Mouse (Mus musculus): Measurements from ENCODE around the gene Fbrsl1.
A peak's percentile ranks its signal among the peaks of the same experiment; 100 is the strongest.

Gene Fbrsl1

GRCm38 (mm10) chr5:110448436-110449134, at the start of gene Fbrsl1:
Fbrsl1 (minus strand) TSS chr5:110448503.
- DNase-seq (ENCODE audit: low spot score in 2 of 2) = peak; percentile 96

- DNase-seq (ENCODE audit: low spot score in 2 of 2) = no peak
These were observed 49.8 kb upstream of the Fbrsl1 start for GRCm38 (mm10) chr5:110498071-110498470.

DNA sequence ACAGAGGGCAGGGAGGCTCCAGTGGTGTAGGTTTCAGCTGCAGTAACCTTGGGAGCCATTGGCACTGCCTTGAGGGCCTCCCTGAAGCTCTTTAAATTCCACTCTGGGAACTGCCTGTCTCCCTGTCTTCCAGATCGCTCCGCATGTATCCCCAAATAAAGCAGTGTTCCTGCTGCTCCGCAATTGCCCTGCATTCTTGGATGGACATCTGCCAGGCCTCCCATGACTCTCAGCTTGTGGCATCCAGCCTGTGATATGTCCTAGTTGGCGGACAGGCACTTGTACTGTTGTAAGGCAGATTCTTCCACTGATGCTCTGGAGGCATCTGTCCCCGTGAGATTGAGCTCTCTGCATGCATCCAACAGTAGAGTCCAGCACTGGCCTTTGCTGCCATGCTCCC, 49.3 kb upstream of the Fbrsl1 start:
- DNase-seq (ENCODE audit: low spot score in 2 of 2) = no peak

GRCm38 (mm10) chr5:110495051-110495450, 46.7 kb upstream of the Fbrsl1 start:
- no peak for DNase-seq (ENCODE audit: low spot score in 2 of 2)

- no peak for DNase-seq (ENCODE audit: low spot score in 2 of 2)
These were observed 46.1 kb upstream of the Fbrsl1 start for GRCm38 (mm10) chr5:110494396-110494795.

- DNase-seq (ENCODE audit: low spot score in 2 of 2) = peak; percentile 47 to 71
These were observed 45.5 kb upstream of the Fbrsl1 start for GRCm38 (mm10) chr5:110493785-110494184.

- no peak for DNase-seq (ENCODE audit: low spot score in 2 of 2)
These were observed 41.3 kb upstream of the Fbrsl1 start for GRCm38 (mm10) chr5:110489639-110490038.

GRCm38 (mm10) chr5:110487943-110488342, 39.6 kb upstream of the Fbrsl1 start:
- no peak for DNase-seq (ENCODE audit: low spot score in 2 of 2)

GRCm38 (mm10) chr5:110486674-110487334, 38.5 kb upstream of the Fbrsl1 start:
- DNase-seq (ENCODE audit: low spot score in 2 of 2) = no peak

DNA sequence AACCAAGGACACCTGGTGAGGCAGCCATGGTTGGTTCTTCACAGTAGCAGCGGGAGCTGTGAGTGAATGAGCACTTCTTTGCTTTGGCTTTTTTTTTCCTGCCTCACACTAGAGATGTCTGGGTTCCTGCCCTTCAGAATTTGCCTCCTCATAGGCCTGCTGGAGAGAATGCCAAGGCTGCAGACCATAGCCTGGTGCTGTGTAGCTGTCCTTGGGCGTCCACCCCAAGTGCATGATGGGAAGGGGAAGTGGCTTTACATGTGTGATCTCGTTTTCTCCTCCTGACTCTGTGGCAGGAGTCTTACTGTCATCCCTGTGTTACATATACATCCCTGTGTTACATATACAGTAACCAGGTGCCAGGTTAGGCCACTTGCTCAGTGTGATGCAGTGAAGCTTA, 36.4 kb upstream of the Fbrsl1 start:
- DNase-seq (ENCODE audit: low spot score in 2 of 2) = no peak

GRCm38 (mm10) chr5:110479228-110479627, 30.9 kb upstream of the Fbrsl1 start:
- DNase-seq (ENCODE audit: low spot score in 2 of 2) = no peak

DNA sequence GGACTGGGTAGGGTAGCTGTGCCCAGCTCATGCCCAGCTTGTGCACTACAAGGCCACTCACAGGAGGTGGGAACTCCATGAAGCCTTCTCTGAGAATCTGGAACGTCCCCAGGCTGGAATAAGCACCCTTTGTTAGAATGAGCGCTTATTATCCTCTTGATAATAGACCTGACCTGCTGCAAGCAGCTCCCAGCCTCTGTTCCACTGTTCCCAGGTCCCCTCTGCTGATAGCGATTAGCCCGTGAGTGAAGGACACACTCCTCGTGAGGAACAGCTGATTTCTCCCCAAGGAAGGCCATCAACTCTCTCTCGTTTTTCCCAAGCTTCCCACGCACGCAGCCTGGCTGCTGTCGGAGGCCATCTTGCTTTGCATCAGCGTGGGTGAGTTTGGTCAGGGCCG, 25.9 kb upstream of the Fbrsl1 start:
- DNase-seq (ENCODE audit: low spot score in 2 of 2) = no peak

DNA sequence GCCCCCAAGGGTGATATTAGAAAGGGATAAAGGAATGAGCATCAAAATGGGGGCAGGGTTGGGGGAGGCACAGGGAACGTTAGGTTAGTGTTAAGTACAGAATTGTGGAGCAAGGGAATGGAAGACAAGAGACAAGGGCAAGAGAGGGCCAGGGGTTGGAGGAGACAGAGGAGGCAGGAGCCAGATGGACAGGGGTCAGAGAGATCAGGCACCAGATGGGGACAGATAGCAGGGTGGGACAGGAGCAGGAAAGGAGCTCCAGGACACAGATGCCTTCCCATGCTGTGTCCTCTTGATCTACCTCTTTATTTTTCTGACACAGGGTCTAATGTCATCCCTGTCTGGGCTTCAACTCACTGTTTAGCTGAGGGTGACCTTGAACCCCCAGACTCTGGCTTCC, 24.5 kb upstream of the Fbrsl1 start:
- no peak for DNase-seq (ENCODE audit: low spot score in 2 of 2)

DNA sequence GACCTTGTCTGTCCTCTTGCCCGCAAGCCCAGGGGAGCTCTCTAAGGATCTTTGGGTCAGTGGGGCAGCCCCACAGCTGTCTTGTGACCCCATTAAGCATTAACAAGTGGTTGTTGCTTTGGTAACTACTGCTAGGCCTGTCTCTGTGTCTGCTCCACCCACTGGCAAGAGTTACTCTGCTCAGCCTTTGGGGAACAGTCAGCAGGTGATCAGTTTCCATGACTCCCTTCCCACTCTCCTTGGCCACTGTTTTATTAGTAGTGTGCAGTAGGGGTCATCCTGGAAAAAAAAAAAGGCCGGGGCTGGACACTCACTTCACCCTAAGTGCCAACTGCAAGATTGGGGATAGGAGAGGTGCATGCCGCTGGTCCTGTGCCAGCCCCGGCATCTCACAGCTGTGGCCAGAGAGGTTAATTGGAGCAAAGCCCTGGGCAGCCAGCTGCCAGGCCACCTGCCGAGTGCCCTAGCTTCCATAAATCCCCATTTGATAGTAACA, 23.7 kb upstream of the Fbrsl1 start:
- no peak for DNase-seq (ENCODE audit: low spot score in 2 of 2)

DNA sequence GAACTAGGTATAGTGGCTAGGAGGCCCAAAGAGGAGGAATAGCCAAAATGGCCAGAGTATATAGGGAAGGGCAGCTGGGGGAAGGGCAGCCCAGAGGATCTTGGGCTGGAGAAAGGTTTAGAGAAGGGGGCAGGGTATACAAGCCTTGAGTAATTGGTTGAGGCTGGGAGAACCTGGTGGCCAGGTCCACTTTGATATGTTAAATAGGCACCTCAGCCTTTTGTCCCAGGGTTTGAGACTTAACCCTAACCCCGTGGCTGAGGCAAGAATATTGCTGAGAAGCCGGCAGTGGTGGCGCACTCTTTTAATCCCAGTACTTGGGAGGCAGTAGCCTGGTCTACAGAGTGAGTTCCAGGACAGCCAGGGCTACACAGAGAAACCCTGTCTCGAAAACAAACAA, 23.0 kb upstream of the Fbrsl1 start:
- no peak for DNase-seq (ENCODE audit: low spot score in 2 of 2)

- DNase-seq (ENCODE audit: low spot score in 2 of 2) = no peak
These were observed 21.1 kb upstream of the Fbrsl1 start for GRCm38 (mm10) chr5:110469227-110469925.

DNA sequence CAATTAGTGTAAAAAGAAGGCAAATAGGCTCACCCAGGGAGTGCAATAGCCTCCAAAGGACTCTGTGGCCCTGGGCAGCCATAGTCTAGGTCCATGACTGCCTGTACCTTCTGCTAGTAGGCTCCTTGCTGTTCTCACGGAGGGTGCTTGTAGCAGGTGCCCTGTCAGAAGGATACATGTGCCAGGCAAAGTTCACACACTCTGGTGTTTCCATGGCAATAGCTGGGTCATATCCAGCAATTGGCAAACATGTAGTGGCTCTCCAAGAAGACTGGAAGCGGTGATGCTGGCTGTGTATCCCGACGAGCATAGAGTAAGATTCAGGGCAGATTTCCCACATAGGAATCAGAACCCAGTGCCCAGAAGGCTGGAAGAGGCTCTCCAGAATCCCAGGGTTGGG, 20.0 kb upstream of the Fbrsl1 start:
- no peak for DNase-seq (ENCODE audit: low spot score in 2 of 2)

GRCm38 (mm10) chr5:110467725-110468124, 19.4 kb upstream of the Fbrsl1 start:
- no peak for DNase-seq (ENCODE audit: low spot score in 2 of 2)

- DNase-seq (ENCODE audit: low spot score in 2 of 2) = no peak
These were observed 18.5 kb upstream of the Fbrsl1 start for GRCm38 (mm10) chr5:110466531-110467424.

DNA sequence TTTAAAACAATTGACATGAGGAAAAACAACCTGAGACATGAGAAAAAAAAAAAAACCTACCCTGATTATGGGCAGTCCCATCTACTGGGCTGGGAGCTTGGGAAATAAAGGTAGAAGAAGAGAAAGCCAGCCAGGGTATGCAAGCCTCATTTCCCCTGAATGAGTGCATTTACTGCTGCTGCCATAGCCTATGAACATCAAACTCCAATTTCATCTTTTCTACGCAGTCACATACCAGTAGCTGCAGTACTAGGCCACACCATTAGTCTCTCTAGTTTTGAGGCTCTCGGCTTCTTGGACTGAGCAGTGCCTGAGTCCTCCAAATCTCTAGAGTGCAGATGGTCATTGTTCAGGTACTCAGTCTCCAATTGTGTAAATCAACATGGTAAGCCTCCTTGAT, 14.3 kb upstream of the Fbrsl1 start:
- DNase-seq (ENCODE audit: low spot score in 2 of 2) = no peak

GRCm38 (mm10) chr5:110458936-110459335, 10.6 kb upstream of the Fbrsl1 start:
- no peak for DNase-seq (ENCODE audit: low spot score in 2 of 2)

DNA sequence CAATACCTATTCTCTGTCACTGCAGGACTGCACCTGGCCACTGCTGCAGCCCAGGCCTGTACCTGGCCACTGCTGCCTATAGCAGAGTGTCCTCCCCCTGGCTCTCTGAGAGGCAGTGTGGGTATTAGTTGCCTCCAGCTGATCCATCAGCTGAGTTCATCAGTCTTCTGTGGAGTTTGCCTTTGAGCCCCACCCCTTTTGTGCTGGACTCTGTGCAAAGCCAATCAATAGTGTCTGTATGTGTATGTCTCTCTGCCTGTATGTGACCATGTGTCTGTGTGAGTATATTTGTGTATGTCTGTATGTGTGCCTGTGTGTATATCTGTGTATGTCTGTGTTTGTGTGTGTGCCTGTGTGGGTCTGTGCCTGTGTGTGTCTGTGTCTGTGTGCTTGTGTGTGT, 7.0 kb upstream of the Fbrsl1 start:
- no peak for DNase-seq (ENCODE audit: low spot score in 2 of 2)
